In the genomic region with DNA sequence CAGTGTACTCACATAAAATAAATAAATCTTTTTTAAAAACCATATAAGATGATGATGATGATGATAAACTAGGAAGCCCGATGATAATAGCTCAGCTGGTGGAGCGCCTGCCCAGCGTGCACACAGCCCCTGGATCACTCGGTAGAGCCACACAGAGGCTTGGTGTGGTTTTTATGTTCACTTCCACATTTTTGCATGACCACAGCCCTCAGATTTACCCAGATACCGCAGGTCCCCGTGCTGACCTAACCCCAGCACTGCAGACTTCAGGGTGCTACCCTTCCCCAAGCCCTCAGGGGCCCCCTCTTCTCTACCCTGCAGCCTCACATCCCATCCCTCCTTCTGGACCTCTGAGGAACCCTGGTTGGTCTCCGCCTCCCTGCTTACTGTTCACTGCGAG, we compare ENCODE assay signal across 21 mouse cellular contexts. TPM values are rescaled to one million over a fixed set of nuclear protein-coding genes. Genes with fewer than 3 reads are reported as not detected.
DNase-seq lines count a peak whose midpoint lies in the region; ATAC-seq and TF ChIP-seq lines count a peak whose summit lies in the region.
"Had no signal": no experiment of that assay in that cellular context is flagged by ENCODE, and none has a peak within 500 bp of the region (broad histone marks: within the 10 kb centered on the region; RNA-seq: fewer than 3 reads in every experiment).

No protein-coding gene starts in this region.

- no peaks in the 10 kb centered on the region for H3K27me3 ChIP-seq in limb, embryonic 13.5 days
- H3K27me3 ChIP-seq in limb, embryonic 10.5 days (ENCODE audit: low read depth, poor library complexity, severe bottlenecking): no peaks in the 10 kb centered on the region
- no peaks in the 10 kb centered on the region for H3K27me3 ChIP-seq in CH12.LX (replicated peaks)
- H3K27me3 ChIP-seq: forebrain, embryonic 15.5 days; lung, embryonic 15.5 days; neural tube, embryonic 15.5 days had no signal

- TF ChIP-seq RAD21 in CH12.LX (IDR thresholded peaks at IDR 0.05; ENCODE audit: low read depth, low read length): no peak

- 74% methylated on average over 8 of the region's 8 CpGs for WGBS in limb, embryonic 13.5 days
- WGBS in limb, embryonic 10.5 days: 83% methylated on average over 8 of the region's 8 CpGs

- no peak for TF ChIP-seq POLR2A in CH12.LX (IDR thresholded peaks at IDR 0.05; ENCODE audit: low read depth, low read length)

- dilution Hi-C loops in CH12.LX (cut with MboI; ENCODE audit: extremely low pct_ligation_motif_present, extremely low pct_unique_long_range_greater_than_20kb, low sequenced_read_pairs): no loop called here

- H3K9me3 ChIP-seq in limb, embryonic 13.5 days: no peaks in the 10 kb centered on the region
- H3K9me3 ChIP-seq in limb, embryonic 10.5 days (replicated peaks): no peaks in the 10 kb centered on the region
- H3K9me3 ChIP-seq in CH12.LX (replicated peaks; ENCODE audit: low read length): no peaks in the 10 kb centered on the region
- H3K9me3 ChIP-seq: forebrain, embryonic 15.5 days; lung, embryonic 15.5 days; midbrain, embryonic 10.5 days; neural tube, embryonic 15.5 days had no signal

- no peak overlapping the region for H3K4me3 ChIP-seq in limb, embryonic 13.5 days
- no peak overlapping the region for H3K4me3 ChIP-seq in limb, embryonic 10.5 days
- no peak overlapping the region for H3K4me3 ChIP-seq in CH12.LX (replicated peaks in 1 of 3; ENCODE audit: low read depth in 2 of 3, low read length in 2 of 3, poor library complexity in 1 of 3)
- H3K4me3 ChIP-seq: forebrain, embryonic 15.5 days; lung, embryonic 15.5 days; midbrain, embryonic 10.5 days; neural tube, embryonic 15.5 days had no signal

- peaks cover 20% of the 10 kb centered on the region for H3K4me1 ChIP-seq in limb, embryonic 13.5 days
- H3K4me1 ChIP-seq in limb, embryonic 10.5 days: peaks cover 21% of the 10 kb centered on the region
- peaks cover 24 to 58% of the 10 kb centered on the region in 2 experiments for H3K4me1 ChIP-seq in CH12.LX (ENCODE audit: control insufficient read depth in 1 of 2, insufficient read depth in 2 of 2)

- ATAC-seq in limb, embryonic 13.5 days (ENCODE audit: low FRiP score, low read depth): no peak
- ATAC-seq in hematopoietic stem cell, adult 5-6 weeks (replicated peaks in 1 of 2; ENCODE audit: insufficient read depth in 1 of 2, low FRiP score in 2 of 2, low TSS enrichment in 1 of 2, low read depth in 1 of 2, poor library complexity in 2 of 2, severe bottlenecking in 2 of 2): peak; percentile 69 to 71
- peak; percentile 54; the same call in 1 of the 2 replicates for ATAC-seq in monocyte, adult 5-6 weeks (replicated peaks; ENCODE audit: insufficient number of reproducible peaks, low FRiP score, low TSS enrichment, poor library complexity, severe bottlenecking)
- no peak for ATAC-seq in erythroid progenitor cell, adult 5-6 weeks (replicated peaks; ENCODE audit: low FRiP score, poor library complexity, severe bottlenecking)
- ATAC-seq: forebrain, embryonic 15.5 days; hindbrain, postnatal 0 days; intestine, embryonic 16.5 days had no signal

- no peak for DNase-seq in limb, embryonic 10.5 days (ENCODE audit: low spot score)
- no peak for DNase-seq in CH12.LX (ENCODE audit: extremely low read depth)
- DNase-seq in cerebellum, postnatal 25 days: no peak
- DNase-seq: adrenal gland, postnatal 25 days; cerebellum, adult 9-10 months; kidney, postnatal 36 days; lung, postnatal 36 days; right cerebral cortex, adult 18-20 months; thymus, adult 2 months had no signal

- no peak for TF ChIP-seq CTCF in CH12.LX (conservative IDR thresholded peaks at IDR 0.05 in 1 of 2, IDR thresholded peaks at IDR 0.05 in 1 of 2; ENCODE audit: low read depth in 2 of 2, low read length in 2 of 2)

- peak; percentile 45; the same call in 1 of the 2 replicates for TF ChIP-seq EP300 in CH12.LX (IDR thresholded peaks at IDR 0.05; ENCODE audit: low read length)

- H3K79me2 ChIP-seq in CH12.LX (replicated peaks; ENCODE audit: control insufficient read depth, extremely low read depth, insufficient read depth, poor library complexity, severe bottlenecking): peaks cover 13% of the 10 kb centered on the region

- H3K4me2 ChIP-seq in limb, embryonic 13.5 days (replicated peaks): no peak overlapping the region
- H3K4me2 ChIP-seq in CH12.LX (ENCODE audit: insufficient read depth, low read depth, poor library complexity, severe bottlenecking): peak overlapping the region; percentile 68
- H3K4me2 ChIP-seq: forebrain, embryonic 15.5 days; heart, embryonic 11.5 days; lung, embryonic 15.5 days; neural tube, embryonic 15.5 days had no signal

- 0 out of 2 replicates have a peak overlapping the region, but pooled peaks have one; percentile 13 for H3K9ac ChIP-seq in limb, embryonic 13.5 days
- H3K9ac ChIP-seq in CH12.LX (ENCODE audit: insufficient read depth, low read depth): no peak overlapping the region
- H3K9ac ChIP-seq: forebrain, embryonic 15.5 days; lung, embryonic 15.5 days; neural tube, embryonic 15.5 days had no signal

- in situ Hi-C loops in CH12.LX (cut with MboI; ENCODE audit: low pct_ligation_motif_present, low pct_unique_long_range_greater_than_20kb, low sequenced_read_pairs): no loop called here

- H3K27ac ChIP-seq in limb, embryonic 13.5 days: no peak overlapping the region; the same call in 1 of the 2 replicates
- H3K27ac ChIP-seq in limb, embryonic 10.5 days: no peak overlapping the region
- H3K27ac ChIP-seq in CH12.LX (ENCODE audit: insufficient read depth, low read depth): no peak overlapping the region
- H3K27ac ChIP-seq: forebrain, embryonic 15.5 days; hindbrain, postnatal 0 days; lung, embryonic 15.5 days; neural tube, embryonic 15.5 days; stomach, postnatal 0 days had no signal

- peaks cover 10% of the 10 kb centered on the region; the same call in 1 of the 2 replicates for H3K36me3 ChIP-seq in limb, embryonic 13.5 days
- H3K36me3 ChIP-seq in limb, embryonic 10.5 days: peaks cover 9% of the 10 kb centered on the region
- peaks cover 0 to 5% of the 10 kb centered on the region in 2 experiments for H3K36me3 ChIP-seq in CH12.LX (replicated peaks in 1 of 2; ENCODE audit: control insufficient read depth in 1 of 2, insufficient read depth in 1 of 2, low read length in 1 of 2)
- H3K36me3 ChIP-seq: lung, embryonic 15.5 days; neural tube, embryonic 15.5 days had no signal

TF ChIP-seq in CH12.LX, 34 proteins besides CTCF, POLR2A, EP300 and RAD21:
- 0 out of 2 replicates have a peak, but pooled peaks have one; percentile 30 for TF ChIP-seq IRF4 (IDR thresholded peaks at IDR 0.05; ENCODE audit: low read depth, low read length)
- TF ChIP-seq JUN (IDR thresholded peaks at IDR 0.05; ENCODE audit: insufficient read depth, low read depth, low read length): no peak
- TF ChIP-seq ETS1 (conservative IDR thresholded peaks at IDR 0.05; ENCODE audit: low read depth, low read length): peak; percentile 13; the same call in 1 of the 2 replicates
- TF ChIP-seq MAFK (IDR thresholded peaks at IDR 0.05; ENCODE audit: insufficient replicate concordance, low read length): 0 out of 2 replicates have a peak, but pooled peaks have one; percentile 47
- TF ChIP-seq CHD2 (IDR thresholded peaks at IDR 0.05; ENCODE audit: low read length): no peak
- TF ChIP-seq SMC3 (IDR thresholded peaks at IDR 0.05; ENCODE audit: low read depth, low read length): no peak
- no peak for TF ChIP-seq TCF12 (IDR thresholded peaks at IDR 0.05; ENCODE audit: low read depth, low read length)
- no peak for TF ChIP-seq TBP (conservative IDR thresholded peaks at IDR 0.05; ENCODE audit: low read depth, low read length)
- TF ChIP-seq ZNF384 (IDR thresholded peaks at IDR 0.05; ENCODE audit: low read depth, low read length): no peak
- TF ChIP-seq USF2 (conservative IDR thresholded peaks at IDR 0.05; ENCODE audit: low read depth, low read length): no peak
- TF ChIP-seq BHLHE40 (IDR thresholded peaks at IDR 0.05; ENCODE audit: low read depth, low read length): peak; percentile 89

RNA-seq across cellular contexts. Expression of a gene that starts 3.6 kb away (rescaled TPM):
- 14.5 and 15.2 TPM in 2 replicates for polyA plus RNA-seq in limb, embryonic 13.5 days (2015; fragmentation: Nextera tagmentation; extraction: Ambion mirVana)
- polyA plus RNA-seq in limb, embryonic 10.5 days (2016; fragmentation: Nextera tagmentation; extraction: Ambion mirVana): 14.9 and 15.4 TPM in 2 replicates
- total RNA-seq in CH12.LX (2012; rRNA removed) (33.8 and 36.5 TPM in 2 replicates), CH12.LX (2014; rRNA removed) (31.9 and 37.5 TPM in 2 replicates)
- polyA plus RNA-seq in CH12.LX (2012; ENCODE audit: insufficient read length, low read depth): 62.2 and 86.3 TPM in 2 replicates
- total RNA-seq in hematopoietic stem cell, adult 5-6 weeks (2017): 35.1 and 42.5 TPM in 2 replicates
- 44.1 to 51.4 TPM (median 46.2 TPM) in 3 replicates for total RNA-seq in monocyte, adult 5-6 weeks (2017)
- total RNA-seq in erythroid progenitor cell, adult 5-6 weeks (2015; ENCODE audit: low replicate concordance): 33.5 and 53.7 TPM in 2 replicates
- 46.8 and 49.4 TPM in 2 replicates for total RNA-seq in erythroid progenitor cell, adult 5-6 weeks (2017; ENCODE audit: low replicate concordance)

Comparison
In these comparisons a context has a peak if more than half of its experiments do, and no peak if none do; other contexts are left out.
1. ATAC-seq: peak in hematopoietic stem cell, adult 5-6 weeks (2 of 2) and monocyte, adult 5-6 weeks (single experiment); none in limb, embryonic 13.5 days (single experiment) and erythroid progenitor cell, adult 5-6 weeks (single experiment).